Mouse (Mus musculus) B cell, adult 2 months (primary cell): Measurements from ENCODE around the gene Tex29.

Experiments
- DNase-seq, 2 experiments: peaks; one replicate each; pipeline ENCODE4 v3.0.0; 2022

The Tex29 gene

GRCm38 (mm10) chr8:11840174-11840573 is at the start of gene Tex29:
Gene Tex29, plus strand, starts transcription at chr8:11840474.
- DNase-seq: no peak

- DNase-seq: no peak
Observed at GRCm38 (mm10) chr8:11794956-11795355, 45.3 kb upstream of the Tex29 start.

GRCm38 (mm10) chr8:11797128-11797527 is 43.1 kb upstream of the Tex29 start:
- DNase-seq: no peak

- DNase-seq: no peak
Observed at GRCm38 (mm10) chr8:11797729-11798479, 42.4 kb upstream of the Tex29 start.

- DNase-seq: no peak
Observed at GRCm38 (mm10) chr8:11798480-11798867, 41.8 kb upstream of the Tex29 start.

GRCm38 (mm10) chr8:11799098-11799497 is 41.2 kb upstream of the Tex29 start:
- DNase-seq: no peak

- DNase-seq: no peak
Observed at GRCm38 (mm10) chr8:11800481-11800880, 39.8 kb upstream of the Tex29 start.

- DNase-seq: no peak
Observed at GRCm38 (mm10) chr8:11801571-11801970, 38.7 kb upstream of the Tex29 start.

GRCm38 (mm10) chr8:11804914-11805313 is 35.4 kb upstream of the Tex29 start:
- no peak for DNase-seq

GRCm38 (mm10) chr8:11806252-11806651 is 34.0 kb upstream of the Tex29 start:
- no peak for DNase-seq

GRCm38 (mm10) chr8:11807361-11807760 is 32.9 kb upstream of the Tex29 start:
- no peak for DNase-seq

GRCm38 (mm10) chr8:11808047-11808446 is 32.2 kb upstream of the Tex29 start:
- no peak for DNase-seq

GRCm38 (mm10) chr8:11810426-11810825 is 29.8 kb upstream of the Tex29 start:
- DNase-seq: no peak

GRCm38 (mm10) chr8:11813801-11814200 is 26.5 kb upstream of the Tex29 start:
- no peak for DNase-seq

- DNase-seq: no peak
Observed at GRCm38 (mm10) chr8:11815206-11815605, 25.1 kb upstream of the Tex29 start.

GRCm38 (mm10) chr8:11820136-11820535 is 20.1 kb upstream of the Tex29 start:
- no peak for DNase-seq

GRCm38 (mm10) chr8:11820568-11820967 is 19.7 kb upstream of the Tex29 start:
- DNase-seq: no peak

- no peak for DNase-seq
Observed at GRCm38 (mm10) chr8:11821451-11822206, 18.6 kb upstream of the Tex29 start.

- DNase-seq: no peak
Observed at GRCm38 (mm10) chr8:11822550-11823060, 17.7 kb upstream of the Tex29 start.

- no peak for DNase-seq
Observed at GRCm38 (mm10) chr8:11825756-11826155, 14.5 kb upstream of the Tex29 start.

- no peak for DNase-seq
Observed at GRCm38 (mm10) chr8:11827312-11827711, 13.0 kb upstream of the Tex29 start.

GRCm38 (mm10) chr8:11830214-11831046 is 9.8 kb upstream of the Tex29 start:
- DNase-seq: no peak

GRCm38 (mm10) chr8:11831174-11831573 is 9.1 kb upstream of the Tex29 start:
- DNase-seq: no peak
